Mouse (Mus musculus) brain, embryonic 14.5 days (tissue): Measurements from ENCODE around the gene Socs5.

Experiments
- CTCF ChIP-seq: fragments of 200-500 bp; IDR thresholded peaks from 2 replicates; pipeline ENCODE4 v1.5.1; 2012; ENCODE audit warnings: inconsistent platforms, mild to moderate bottlenecking, moderate library complexity, borderline replicate concordance; ENCODE audit not compliant: insufficient read depth, insufficient read length; ENCODE audit errors: extremely low read depth
- POLR2A ChIP-seq: fragments of 200-500 bp; IDR thresholded peaks from 2 replicates; pipeline ENCODE4 v1.6.1; 2012; ENCODE audit warnings: mild to moderate bottlenecking, inconsistent platforms, borderline replicate concordance; ENCODE audit not compliant: poor library complexity, insufficient read depth, insufficient read length, severe bottlenecking; ENCODE audit errors: extremely low read depth

DNA sequence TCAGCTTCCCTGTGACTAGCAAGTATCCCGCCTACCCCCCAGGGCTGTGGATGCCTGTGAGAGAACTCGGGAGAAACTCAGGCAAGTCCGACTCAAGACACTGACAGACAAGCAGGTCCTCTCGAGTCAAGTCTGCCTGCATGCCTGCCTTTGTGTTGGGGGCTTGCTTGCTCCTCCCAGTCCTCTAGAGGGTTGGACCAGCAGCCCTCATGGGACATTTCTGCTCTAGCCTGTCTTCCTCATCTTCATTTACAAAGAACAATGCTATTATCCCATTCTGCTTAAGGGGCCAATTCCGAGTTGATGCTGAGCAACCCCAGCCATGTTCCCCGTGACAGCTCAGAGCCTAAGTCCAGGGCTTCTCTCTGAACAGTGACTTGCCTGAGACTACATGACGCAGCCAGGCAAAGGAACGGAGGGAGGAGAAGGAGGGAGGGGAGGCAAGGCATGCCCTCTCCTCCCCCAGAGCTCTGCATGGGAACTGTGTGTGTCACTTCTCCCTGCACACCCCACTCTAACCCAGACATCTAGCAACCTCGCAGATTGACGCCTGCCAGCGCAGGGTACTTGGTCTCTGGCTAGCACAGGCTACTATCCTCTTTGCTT is 78.1 kb downstream of the Socs5 start:
- TF ChIP-seq CTCF (no peak), POLR2A (no peak)
